Mouse (Mus musculus): Measurements from ENCODE around the gene Trmt44.

The Trmt44 gene
- long read RNA-seq, experiment 1: 0 reads
- long read RNA-seq, experiment 2, partial matches to known transcripts: 0 of 3 reads
- long read RNA-seq, experiment 2, other reads (novel, unspliced or antisense): 2 of 3 reads

- intact Hi-C loops (cut with DNase I): no loop called here
Measured at GRCm38 (mm10) chr5:35574653-35575599, at the start of gene Trmt44. Trmt44 (minus strand) TSS chr5:35575070.

- intact Hi-C loops (cut with DNase I): no loop called here
Measured at GRCm38 (mm10) chr5:35623831-35624230, 49.0 kb upstream of the Trmt44 start.

GRCm38 (mm10) chr5:35621114-35621513 is 46.2 kb upstream of the Trmt44 start:
- intact Hi-C loops (cut with DNase I): no loop called here

GRCm38 (mm10) chr5:35616943-35617342 is 42.1 kb upstream of the Trmt44 start:
- intact Hi-C loops (cut with DNase I): no loop called here

GRCm38 (mm10) chr5:35612722-35613121 is 37.9 kb upstream of the Trmt44 start:
- intact Hi-C loops (cut with DNase I): no loop called here

GRCm38 (mm10) chr5:35611900-35612299 is 37.0 kb upstream of the Trmt44 start:
- intact Hi-C loops (cut with DNase I): no loop called here

- intact Hi-C loops (cut with DNase I): no loop called here
Measured at GRCm38 (mm10) chr5:35611170-35611569, 36.3 kb upstream of the Trmt44 start.

- intact Hi-C loops (cut with DNase I): no loop called here
Measured at GRCm38 (mm10) chr5:35610381-35610780, 35.5 kb upstream of the Trmt44 start.

- intact Hi-C loops (cut with DNase I): no loop called here
Measured at GRCm38 (mm10) chr5:35609971-35610370, 35.1 kb upstream of the Trmt44 start.

GRCm38 (mm10) chr5:35609381-35609780 is 34.5 kb upstream of the Trmt44 start:
- intact Hi-C loops (cut with DNase I): no loop called here

- intact Hi-C loops (cut with DNase I): no loop called here
Measured at GRCm38 (mm10) chr5:35608559-35608958, 33.7 kb upstream of the Trmt44 start.

GRCm38 (mm10) chr5:35607784-35608183 is 32.9 kb upstream of the Trmt44 start:
- intact Hi-C loops (cut with DNase I): no loop called here

GRCm38 (mm10) chr5:35606800-35607199 is 31.9 kb upstream of the Trmt44 start:
- intact Hi-C loops (cut with DNase I): no loop called here

- intact Hi-C loops (cut with DNase I): no loop called here
Measured at GRCm38 (mm10) chr5:35605355-35605754, 30.5 kb upstream of the Trmt44 start.

- intact Hi-C loops (cut with DNase I): no loop called here
Measured at GRCm38 (mm10) chr5:35601526-35601925, 26.7 kb upstream of the Trmt44 start.

GRCm38 (mm10) chr5:35600233-35600632 is 25.4 kb upstream of the Trmt44 start:
- intact Hi-C loops (cut with DNase I): no loop called here

GRCm38 (mm10) chr5:35596169-35597160 is 21.6 kb upstream of the Trmt44 start:
- intact Hi-C loops (cut with DNase I): loop anchor here (5.0 kb wide), 2 partner anchors 101 to 261 kb away; no protein-coding TSS in a partner anchor

GRCm38 (mm10) chr5:35595706-35596105 is 20.8 kb upstream of the Trmt44 start:
- intact Hi-C loops (cut with DNase I): loop anchor here (2.0 to 5.0 kb wide), 3 partner anchors 85 to 262 kb away; no protein-coding TSS in a partner anchor

- intact Hi-C loops (cut with DNase I): loop anchor here (2.0 to 5.0 kb wide), 4 partner anchors 86 to 263 kb away; partner anchors contain the start of gene Ablim2
Measured at GRCm38 (mm10) chr5:35594768-35595167, 19.9 kb upstream of the Trmt44 start.

- intact Hi-C loops (cut with DNase I): loop anchor here (5.0 kb wide), 1 partner anchor 164 kb away; the partner anchor contains the start of gene Ablim2
Measured at GRCm38 (mm10) chr5:35593272-35593671, 18.4 kb upstream of the Trmt44 start.

- intact Hi-C loops (cut with DNase I): loop anchor here (5.0 kb wide), 1 partner anchor 164 kb away; the partner anchor contains the start of gene Ablim2
Measured at GRCm38 (mm10) chr5:35592824-35593223, 18.0 kb upstream of the Trmt44 start.

Data from adrenal gland (tissue).